Mouse (Mus musculus): ENCODE results near the gene Yy1. TPM values are rescaled to one million over a fixed set of nuclear protein-coding genes. Genes with fewer than 3 reads are reported as not detected.

Yy1 gene
- 16.0 and 18.8 TPM in 2 replicates for polyA plus RNA-seq (2016; fragmentation: Nextera tagmentation; extraction: Ambion mirVana)

DNA sequence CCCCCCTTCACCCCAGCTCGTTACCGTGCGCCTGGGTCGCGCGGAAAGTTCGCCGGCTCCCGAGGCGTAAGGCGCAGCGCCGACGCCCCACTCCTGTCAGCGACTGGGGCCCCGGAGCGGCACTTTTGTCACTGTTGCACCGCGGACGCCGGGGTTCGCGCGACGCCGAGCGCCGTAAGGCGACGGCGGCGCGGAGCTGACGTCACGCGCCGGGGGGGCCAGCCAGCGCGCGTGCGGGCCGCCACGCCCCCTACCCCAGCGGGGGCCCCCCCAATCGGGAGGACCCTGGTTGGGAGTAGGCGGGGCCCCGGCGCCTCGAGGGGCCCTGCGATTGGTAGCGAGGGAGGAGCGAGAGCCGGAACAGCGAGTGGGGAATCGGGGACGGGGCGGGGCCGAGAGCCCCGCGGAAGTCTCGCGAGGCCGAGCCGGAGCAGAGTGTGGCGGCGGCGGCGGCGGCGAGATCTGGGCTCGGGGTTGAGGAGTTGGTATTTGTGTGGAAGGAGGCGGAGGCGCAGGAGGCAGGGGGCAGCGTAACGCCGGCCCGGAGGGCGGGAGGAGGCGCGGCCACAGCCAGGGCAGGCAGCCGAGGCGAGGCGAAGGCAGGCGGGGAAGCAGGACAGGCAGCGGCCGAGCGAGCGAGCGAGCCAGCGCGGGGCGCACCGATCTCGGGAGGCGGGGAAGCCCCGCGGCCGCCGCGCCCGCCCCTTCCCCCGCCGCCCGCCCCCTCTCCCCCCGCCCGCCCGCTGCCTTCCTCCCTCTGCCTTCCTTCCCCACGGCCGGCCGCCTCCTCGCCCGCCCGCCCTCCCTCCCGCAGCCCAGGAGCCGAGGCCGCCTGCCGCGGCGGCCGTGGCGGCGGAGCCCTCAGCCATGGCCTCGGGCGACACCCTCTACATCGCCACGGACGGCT is at the start of gene Yy1:
Gene Yy1, plus strand, starts transcription at position 428 of the 907 bp plus-strand sequence.
- H3K27ac ChIP-seq (ENCODE audit: poor library complexity, severe bottlenecking): peak within 1 kb of the TSS; percentile 100
- H3K4me2 ChIP-seq: peak within 1 kb of the TSS; percentile 81
- no peaks in the 10 kb centered on the region for H3K36me3 ChIP-seq
- H3K9me3 ChIP-seq (replicated peaks): no peaks in the 10 kb centered on the region
- H3K9ac ChIP-seq: peak within 1 kb of the TSS; percentile 96
- under 1% methylated on average over 96 of the region's 127 CpGs for WGBS
- ATAC-seq (ENCODE audit: insufficient number of reproducible peaks, low FRiP score): peak; percentile 95
- peaks cover 17% of the 10 kb centered on the region for H3K4me1 ChIP-seq (replicated peaks)
- no peaks in the 10 kb centered on the region for H3K27me3 ChIP-seq (replicated peaks)
- H3K4me3 ChIP-seq: peak within 1 kb of the TSS; percentile 97

- H3K4me3 ChIP-seq: no peak overlapping the region
- no peak overlapping the region for H3K27ac ChIP-seq (ENCODE audit: poor library complexity, severe bottlenecking)
- no peaks in the 10 kb centered on the region for H3K4me1 ChIP-seq (replicated peaks)
- no peaks in the 10 kb centered on the region for H3K9me3 ChIP-seq (replicated peaks)
- H3K27me3 ChIP-seq (replicated peaks): no peaks in the 10 kb centered on the region
- H3K4me2 ChIP-seq: no peak overlapping the region
- H3K9ac ChIP-seq: no peak overlapping the region
- no peaks in the 10 kb centered on the region for H3K36me3 ChIP-seq
- ATAC-seq (ENCODE audit: insufficient number of reproducible peaks, low FRiP score): no peak
These were observed 46.8 kb upstream of the Yy1 start for GRCm38 (mm10) chr12:108745990-108746389.

DNA sequence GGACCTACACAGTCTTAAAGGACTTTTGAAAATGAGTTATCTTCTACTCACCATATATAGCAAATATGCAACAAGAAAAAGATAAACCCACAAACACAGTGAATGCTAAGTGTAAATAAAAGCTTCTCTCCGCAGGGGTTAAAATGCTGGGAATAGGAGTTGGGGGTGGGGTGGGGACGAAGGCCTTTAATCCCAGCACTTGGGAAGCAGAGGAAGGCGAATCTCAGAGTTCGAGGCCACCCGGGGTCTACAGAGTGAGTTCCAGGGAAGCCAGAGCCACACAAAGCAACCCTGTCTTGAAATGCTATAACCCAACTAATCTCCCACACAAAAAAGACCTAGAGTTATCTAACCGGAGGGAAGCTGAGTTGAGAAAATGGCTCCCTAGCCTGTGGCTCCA is 43.8 kb upstream of the Yy1 start:
- no peak overlapping the region for H3K9ac ChIP-seq
- H3K4me1 ChIP-seq (replicated peaks): peaks cover 11% of the 10 kb centered on the region; the same call in 1 of the 2 replicates
- H3K9me3 ChIP-seq (replicated peaks): no peaks in the 10 kb centered on the region
- no peak for ATAC-seq (ENCODE audit: insufficient number of reproducible peaks, low FRiP score)
- no peak overlapping the region for H3K4me2 ChIP-seq
- H3K4me3 ChIP-seq: no peak overlapping the region
- H3K27me3 ChIP-seq (replicated peaks): no peaks in the 10 kb centered on the region
- H3K27ac ChIP-seq (ENCODE audit: poor library complexity, severe bottlenecking): no peak overlapping the region
- 59% methylated on average over 6 of the region's 6 CpGs for WGBS
- H3K36me3 ChIP-seq: no peaks in the 10 kb centered on the region

GRCm38 (mm10) chr12:108749454-108749853 is 43.3 kb upstream of the Yy1 start:
- H3K36me3 ChIP-seq: no peaks in the 10 kb centered on the region
- peaks cover 11% of the 10 kb centered on the region; the same call in 1 of the 2 replicates for H3K4me1 ChIP-seq (replicated peaks)
- no peaks in the 10 kb centered on the region for H3K27me3 ChIP-seq (replicated peaks)
- no peaks in the 10 kb centered on the region for H3K9me3 ChIP-seq (replicated peaks)
- no peak overlapping the region for H3K4me2 ChIP-seq
- no peak overlapping the region for H3K4me3 ChIP-seq
- no peak overlapping the region for H3K9ac ChIP-seq
- no peak for ATAC-seq (ENCODE audit: insufficient number of reproducible peaks, low FRiP score)
- no peak overlapping the region for H3K27ac ChIP-seq (ENCODE audit: poor library complexity, severe bottlenecking)
- 78% methylated on average over 9 of the region's 9 CpGs for WGBS

GRCm38 (mm10) chr12:108750226-108750625 is 42.5 kb upstream of the Yy1 start:
- 63% methylated on average over 3 of the region's 3 CpGs for WGBS
- H3K36me3 ChIP-seq: no peaks in the 10 kb centered on the region
- H3K4me2 ChIP-seq: no peak overlapping the region
- H3K4me3 ChIP-seq: no peak overlapping the region
- no peak for ATAC-seq (ENCODE audit: insufficient number of reproducible peaks, low FRiP score)
- no peaks in the 10 kb centered on the region for H3K27me3 ChIP-seq (replicated peaks)
- no peaks in the 10 kb centered on the region for H3K9me3 ChIP-seq (replicated peaks)
- peaks cover 11% of the 10 kb centered on the region; the same call in 1 of the 2 replicates for H3K4me1 ChIP-seq (replicated peaks)
- H3K27ac ChIP-seq (ENCODE audit: poor library complexity, severe bottlenecking): no peak overlapping the region
- no peak overlapping the region for H3K9ac ChIP-seq

- no peak overlapping the region for H3K4me3 ChIP-seq
- H3K9ac ChIP-seq: no peak overlapping the region
- no peaks in the 10 kb centered on the region for H3K27me3 ChIP-seq (replicated peaks)
- H3K4me1 ChIP-seq (replicated peaks): peaks cover 11% of the 10 kb centered on the region; the same call in 1 of the 2 replicates
- WGBS: 46% methylated on average over 9 of the region's 9 CpGs
- H3K27ac ChIP-seq (ENCODE audit: poor library complexity, severe bottlenecking): no peak overlapping the region
- no peak for ATAC-seq (ENCODE audit: insufficient number of reproducible peaks, low FRiP score)
- H3K4me2 ChIP-seq: no peak overlapping the region
- no peaks in the 10 kb centered on the region for H3K36me3 ChIP-seq
- no peaks in the 10 kb centered on the region for H3K9me3 ChIP-seq (replicated peaks)
These were observed 41.0 kb upstream of the Yy1 start for GRCm38 (mm10) chr12:108751790-108752189.

DNA sequence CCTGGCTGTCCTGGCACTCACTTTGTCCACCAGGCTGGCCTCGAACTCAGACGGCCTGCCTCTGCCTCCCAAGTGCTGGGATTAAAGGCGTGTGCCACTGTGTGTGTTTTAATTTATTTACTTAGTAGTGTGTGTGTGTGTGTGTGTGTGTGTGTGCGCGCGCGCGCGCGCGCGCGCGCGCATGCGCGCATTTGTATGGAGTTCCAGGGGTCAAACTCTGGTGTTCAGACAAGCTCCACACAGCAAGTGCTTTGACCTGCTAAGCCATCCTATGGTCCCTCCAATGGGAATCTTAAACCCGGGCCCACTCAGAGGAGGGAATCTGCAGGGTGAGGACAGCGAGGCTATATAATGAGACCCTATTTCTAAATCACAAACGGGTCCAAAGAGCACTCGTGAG is 37.6 kb upstream of the Yy1 start:
- H3K4me1 ChIP-seq (replicated peaks): peaks cover 19% of the 10 kb centered on the region
- H3K4me2 ChIP-seq: no peak overlapping the region
- H3K27me3 ChIP-seq (replicated peaks): no peaks in the 10 kb centered on the region
- no peaks in the 10 kb centered on the region for H3K9me3 ChIP-seq (replicated peaks)
- H3K4me3 ChIP-seq: no peak overlapping the region
- H3K36me3 ChIP-seq: no peaks in the 10 kb centered on the region
- H3K9ac ChIP-seq: no peak overlapping the region
- ATAC-seq (ENCODE audit: insufficient number of reproducible peaks, low FRiP score): no peak
- WGBS: 84% methylated on average over 21 of the region's 21 CpGs
- no peak overlapping the region for H3K27ac ChIP-seq (ENCODE audit: poor library complexity, severe bottlenecking)

- 87% methylated on average over 10 of the region's 10 CpGs for WGBS
- Histone ChIP-seq H3K4me2 (no peak overlapping the region), H3K9ac (no peak overlapping the region), H3K4me1 (replicated peaks) (peaks cover 29% of the 10 kb centered on the region), H3K27ac (ENCODE audit: poor library complexity, severe bottlenecking) (no peak overlapping the region), H3K27me3 (replicated peaks) (no peaks in the 10 kb centered on the region), H3K9me3 (replicated peaks) (no peaks in the 10 kb centered on the region), H3K36me3 (no peaks in the 10 kb centered on the region), H3K4me3 (no peak overlapping the region)
- ATAC-seq (ENCODE audit: insufficient number of reproducible peaks, low FRiP score): no peak
These were observed 36.2 kb upstream of the Yy1 start for GRCm38 (mm10) chr12:108756611-108757010.

DNA sequence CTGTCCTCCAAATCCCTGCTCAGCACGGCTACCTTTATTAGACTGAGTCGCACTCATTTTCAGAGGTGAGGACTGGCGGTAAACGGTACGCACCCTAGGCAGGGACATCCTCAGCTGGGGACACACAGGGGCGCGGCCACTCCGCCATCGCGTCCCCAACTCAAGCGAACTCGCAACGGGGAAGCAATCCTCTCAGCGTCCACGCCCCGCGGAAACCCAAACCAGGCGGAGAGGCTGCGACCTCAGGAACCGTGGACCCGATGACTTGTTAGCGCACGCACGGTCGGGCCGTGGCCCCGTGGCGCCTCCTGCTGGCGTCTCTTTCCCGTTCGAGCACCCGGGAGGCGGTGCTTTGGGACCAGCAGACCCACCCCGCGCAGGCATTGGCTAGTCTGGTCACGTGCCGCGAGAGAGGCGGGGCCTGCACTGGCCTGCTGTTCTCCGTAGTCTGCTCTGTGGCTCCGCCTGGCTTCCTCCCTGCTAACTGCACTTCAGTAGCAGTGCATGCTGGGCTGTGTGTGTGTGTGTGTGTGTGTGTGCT is 35.0 kb upstream of the Yy1 start:
- WGBS: under 1% methylated on average over 41 of the region's 41 CpGs
- Histone ChIP-seq H3K36me3 (no peaks in the 10 kb centered on the region), H3K27me3 (replicated peaks) (no peaks in the 10 kb centered on the region), H3K4me1 (replicated peaks) (peaks cover 21% of the 10 kb centered on the region), H3K4me2 (peak overlapping the region; percentile 92), H3K4me3 (peak overlapping the region; percentile 81), H3K27ac (ENCODE audit: poor library complexity, severe bottlenecking) (peak overlapping the region; percentile 12; the same call in 1 of the 2 replicates), H3K9ac (peak overlapping the region; percentile 81), H3K9me3 (replicated peaks) (no peaks in the 10 kb centered on the region)
- ATAC-seq (ENCODE audit: insufficient number of reproducible peaks, low FRiP score): peak; percentile 99

DNA sequence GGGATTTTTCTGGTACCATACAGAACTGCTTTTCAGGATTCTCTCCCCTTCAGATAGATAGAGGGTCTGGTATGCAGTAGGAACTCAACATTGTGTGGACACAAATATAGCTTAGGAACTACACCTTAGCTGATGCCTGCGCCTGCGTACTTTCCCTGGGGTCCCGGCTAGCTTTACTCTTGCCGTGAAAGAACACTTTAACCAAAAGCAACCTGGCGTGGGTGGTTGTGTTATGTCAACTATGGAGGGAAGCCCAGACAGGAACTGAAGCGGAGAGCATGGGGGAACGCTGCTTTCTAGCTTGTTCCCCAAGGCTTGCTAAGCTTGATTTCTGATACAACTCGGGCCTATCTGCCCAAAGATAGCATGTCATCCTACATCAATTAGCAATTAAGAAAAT is 34.5 kb upstream of the Yy1 start:
- no peaks in the 10 kb centered on the region for H3K27me3 ChIP-seq (replicated peaks)
- H3K4me3 ChIP-seq: peak overlapping the region; percentile 81
- no peaks in the 10 kb centered on the region for H3K36me3 ChIP-seq
- no peak overlapping the region for H3K9ac ChIP-seq
- peaks cover 24% of the 10 kb centered on the region for H3K4me1 ChIP-seq (replicated peaks)
- no peaks in the 10 kb centered on the region for H3K9me3 ChIP-seq (replicated peaks)
- no peak overlapping the region for H3K27ac ChIP-seq (ENCODE audit: poor library complexity, severe bottlenecking)
- WGBS: 74% methylated on average over 8 of the region's 8 CpGs
- peak overlapping the region; percentile 92 for H3K4me2 ChIP-seq
- ATAC-seq (ENCODE audit: insufficient number of reproducible peaks, low FRiP score): no peak

GRCm38 (mm10) chr12:108758682-108759081 is 34.1 kb upstream of the Yy1 start:
- Histone ChIP-seq H3K4me2 (no peak overlapping the region), H3K27me3 (replicated peaks) (no peaks in the 10 kb centered on the region), H3K9ac (no peak overlapping the region), H3K36me3 (no peaks in the 10 kb centered on the region), H3K4me3 (no peak overlapping the region), H3K9me3 (replicated peaks) (no peaks in the 10 kb centered on the region), H3K27ac (ENCODE audit: poor library complexity, severe bottlenecking) (no peak overlapping the region), H3K4me1 (replicated peaks) (peaks cover 25% of the 10 kb centered on the region)
- 77% methylated on average over 13 of the region's 13 CpGs for WGBS
- ATAC-seq (ENCODE audit: insufficient number of reproducible peaks, low FRiP score): no peak

All from heart, embryonic 12.5 days (tissue).